Mouse (Mus musculus): ENCODE results near the gene Plet1.
A peak's percentile ranks its signal among the peaks of the same experiment; 100 is the strongest.

DNA sequence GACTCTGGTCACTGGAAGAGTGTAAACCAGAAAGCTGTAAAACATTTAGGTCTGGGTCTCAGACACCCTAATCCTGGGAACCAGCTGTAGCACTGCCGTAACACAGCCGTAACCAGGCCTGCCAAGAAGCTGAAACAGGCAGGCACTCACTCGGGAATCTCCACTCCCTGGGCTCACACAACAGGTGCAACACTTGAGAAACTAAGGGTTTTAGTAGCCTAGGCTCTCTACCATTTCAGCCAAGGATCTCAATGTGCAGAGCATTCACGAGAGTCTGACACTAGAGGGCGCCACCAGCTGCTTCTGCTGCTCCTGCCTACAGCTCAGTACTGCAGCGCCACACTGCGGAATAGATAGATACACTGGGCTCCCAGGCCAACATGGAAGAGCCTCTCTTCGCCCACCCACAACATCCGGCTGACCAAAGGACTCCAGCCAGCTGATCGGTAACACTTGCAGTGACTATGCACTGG is 42.0 kb upstream of the Plet1 start:
- TF ChIP-seq CTCF (IDR thresholded peaks at IDR 0.05; ENCODE audit: low read depth) (peak; percentile 100), EP300 (optimal IDR thresholded peaks at IDR 0.05) (no peak)

All from stomach, postnatal 0 days (tissue).